Mouse (Mus musculus): ENCODE results near the gene Hmgb1.

The Hmgb1 gene

DNA sequence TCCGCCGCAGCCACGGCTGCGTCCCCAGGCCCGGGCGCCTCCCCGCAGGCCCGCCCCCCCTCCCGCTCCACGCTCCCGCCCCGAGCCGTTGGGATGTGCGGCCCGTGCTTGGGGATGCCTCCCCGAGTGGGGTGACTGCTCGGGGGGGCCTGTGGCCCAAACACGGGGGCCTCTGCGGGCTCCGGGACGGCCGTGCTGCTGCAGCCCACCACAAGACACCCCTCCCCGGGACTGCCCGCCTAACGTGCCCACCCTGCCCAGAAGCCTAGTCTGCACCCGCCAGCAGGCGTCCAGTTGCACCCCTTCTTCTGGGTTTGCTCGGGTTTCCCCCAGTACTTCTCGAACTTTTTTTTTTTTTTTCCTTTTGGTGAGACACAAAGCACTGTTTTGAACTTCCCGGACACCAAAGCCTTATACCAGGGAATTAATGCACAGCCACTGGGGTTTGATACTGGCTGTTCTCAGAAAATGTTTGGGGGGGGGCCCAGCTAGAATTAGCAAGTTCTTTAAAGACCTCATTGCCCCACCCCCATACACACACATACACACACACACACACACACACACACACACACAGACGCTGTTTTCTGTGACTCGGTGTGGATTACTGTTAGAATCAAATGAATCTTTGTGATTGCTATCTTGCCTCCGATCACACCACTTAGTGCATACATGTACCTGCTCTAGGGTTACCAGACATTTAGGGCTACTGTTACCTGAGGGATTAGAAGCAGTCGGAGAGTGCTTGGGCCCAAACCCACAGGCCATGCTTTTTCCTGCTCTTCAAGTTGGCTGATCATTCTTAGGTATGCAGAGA is 130.7 kb downstream of the Hmgb1 start:
- DNase-seq (ENCODE audit: low spot score), result no peak

DNA sequence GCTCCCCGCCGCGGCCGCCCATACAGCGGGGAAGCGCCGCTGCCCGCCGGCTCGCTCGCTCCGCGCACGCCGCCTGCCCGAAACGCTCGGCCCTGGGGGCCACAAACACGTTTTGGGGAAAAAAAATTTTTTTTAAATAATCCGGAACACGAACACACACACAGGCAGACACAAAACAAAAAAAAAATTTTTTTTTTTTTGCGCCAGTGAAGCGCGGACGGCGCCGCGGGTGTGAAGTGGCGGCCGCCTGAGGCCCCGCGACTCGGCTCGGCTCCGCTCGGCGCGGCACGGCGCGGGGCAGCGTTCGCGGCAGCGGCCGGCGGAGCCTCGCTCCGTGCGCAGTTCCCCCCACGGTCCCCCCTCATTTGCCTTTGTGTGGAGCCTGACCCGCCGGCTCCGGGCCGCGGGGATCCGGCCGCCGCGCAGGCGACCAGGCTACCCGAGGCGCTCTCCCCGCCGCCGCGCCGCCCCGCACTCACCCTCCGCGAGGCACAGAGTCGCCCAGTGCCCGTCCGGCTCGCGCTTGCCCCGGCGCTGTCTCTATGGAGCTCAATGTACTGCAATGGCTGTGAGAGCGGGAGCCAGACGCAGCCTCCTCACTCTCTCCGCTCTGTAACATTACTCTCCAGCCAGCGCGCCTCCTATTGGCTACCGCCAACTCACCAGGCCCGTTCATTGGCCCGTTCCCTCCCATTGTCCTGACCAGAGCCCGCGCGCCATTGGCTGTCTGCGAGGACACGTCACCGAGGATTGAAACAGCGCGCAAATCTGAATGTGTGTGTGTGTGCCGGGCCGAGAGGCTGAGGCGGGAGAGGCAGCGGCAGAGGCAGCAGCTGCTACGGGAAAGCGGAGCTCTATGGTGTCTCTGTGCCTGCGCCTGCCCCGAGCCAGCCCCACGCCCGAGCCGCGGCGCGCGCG is 131.6 kb downstream of the Hmgb1 start:
- peak; percentile 100 for DNase-seq (ENCODE audit: low spot score)

DNA sequence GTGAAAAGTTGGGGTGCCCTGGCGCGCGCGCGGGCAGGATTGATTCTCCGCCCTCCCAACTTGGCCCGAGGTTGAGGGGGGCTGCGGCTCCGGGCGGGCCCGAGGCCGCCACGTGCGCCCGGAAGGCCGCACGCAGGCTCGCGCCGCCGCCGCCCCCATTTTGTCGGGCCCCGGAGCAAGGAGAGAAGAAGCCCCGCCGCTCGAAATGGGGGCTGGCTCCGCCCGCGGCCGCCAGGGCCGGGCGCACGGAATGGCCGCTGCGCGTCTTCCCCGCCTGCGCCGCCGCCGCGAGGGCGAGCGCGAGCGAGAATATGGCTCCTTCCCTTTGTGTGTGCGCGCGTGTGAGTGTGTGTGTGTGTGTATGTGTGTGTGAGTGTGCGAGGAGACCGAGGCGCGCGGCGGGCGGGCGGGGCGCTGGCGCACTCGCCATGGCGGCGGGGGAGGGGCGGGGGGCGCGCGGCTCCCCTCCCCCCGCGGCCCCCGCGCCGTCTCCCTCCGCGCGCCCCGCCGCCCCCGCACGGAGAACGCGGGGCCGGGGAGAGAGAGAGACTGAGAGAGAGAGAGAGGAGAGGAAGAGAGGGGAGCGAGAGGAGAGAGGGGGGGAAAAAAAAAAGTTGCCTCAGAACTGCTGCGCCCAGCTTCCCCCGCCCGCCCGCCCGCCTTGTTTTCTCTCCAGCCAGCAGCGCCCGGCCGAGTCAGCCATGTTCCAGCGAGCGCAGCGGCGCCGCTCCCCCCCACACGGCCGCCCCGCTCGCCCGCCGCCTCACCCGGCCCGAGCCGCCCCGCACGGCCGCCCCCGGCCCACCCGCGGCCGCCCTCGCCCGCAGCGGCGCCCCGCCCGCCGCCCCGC is 132.5 kb downstream of the Hmgb1 start:
- peak; percentile 90 for DNase-seq (ENCODE audit: low spot score)

GRCm38 (mm10) chr5:149051194-149051570 is 133.1 kb downstream of the Hmgb1 start:
- DNase-seq (ENCODE audit: low spot score), result peak; percentile 88

- DNase-seq (ENCODE audit: low spot score), result peak; percentile 72
These were observed 133.6 kb downstream of the Hmgb1 start for GRCm38 (mm10) chr5:149050588-149051160.

DNA sequence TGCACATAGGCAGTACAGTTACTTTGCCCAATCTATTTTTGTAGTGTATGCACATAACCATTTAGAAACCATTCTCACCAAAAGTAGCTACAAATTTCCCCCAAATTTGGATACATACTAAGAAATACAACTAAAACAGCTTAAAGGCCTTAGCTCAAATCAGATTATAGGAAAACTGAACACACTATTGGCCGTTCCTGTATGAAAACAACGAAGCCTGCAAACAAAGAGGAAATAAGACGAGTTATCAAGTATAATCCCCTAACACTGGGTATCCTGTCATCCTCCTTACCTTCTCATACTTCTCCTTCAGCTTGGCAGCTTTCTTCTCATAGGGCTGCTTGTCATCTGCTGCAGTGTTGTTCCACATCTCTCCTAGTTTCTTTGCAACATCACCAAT is 134.9 kb downstream of the Hmgb1 start:
- no peak for DNase-seq (ENCODE audit: low spot score)

- peak; percentile 64 for DNase-seq (ENCODE audit: low spot score)
These were observed 135.3 kb downstream of the Hmgb1 start for GRCm38 (mm10) chr5:149048961-149049360.

- DNase-seq (ENCODE audit: low spot score), result no peak
These were observed 137.6 kb downstream of the Hmgb1 start for GRCm38 (mm10) chr5:149046650-149047049.

GRCm38 (mm10) chr5:149045470-149046085 is 138.7 kb downstream of the Hmgb1 start:
- DNase-seq (ENCODE audit: low spot score), result no peak

GRCm38 (mm10) chr5:149045054-149045453 is 139.2 kb downstream of the Hmgb1 start:
- DNase-seq (ENCODE audit: low spot score), result no peak

GRCm38 (mm10) chr5:149044067-149044466 is 140.2 kb downstream of the Hmgb1 start:
- no peak for DNase-seq (ENCODE audit: low spot score)

- no peak for DNase-seq (ENCODE audit: low spot score)
These were observed 141.0 kb downstream of the Hmgb1 start for GRCm38 (mm10) chr5:149043240-149043639.

DNA sequence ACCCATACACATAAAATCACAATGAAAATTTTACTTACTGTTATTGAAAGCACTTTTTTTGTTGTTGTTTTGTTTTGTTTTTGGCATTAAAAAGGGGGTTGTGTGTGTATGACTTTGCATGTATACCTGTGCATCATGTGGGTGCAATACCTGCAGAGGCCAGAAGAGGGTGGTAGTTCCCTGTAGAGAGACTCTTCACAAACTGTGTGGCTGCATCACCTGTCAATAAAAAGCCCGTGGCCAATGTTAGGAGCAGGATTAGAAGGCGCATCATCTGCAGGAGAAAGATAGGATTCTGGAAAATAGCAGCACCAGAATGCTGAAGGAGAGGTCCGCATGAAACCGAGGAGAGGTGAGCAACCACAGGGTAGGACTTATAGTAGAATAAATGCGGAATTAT is 144.5 kb downstream of the Hmgb1 start:
- no peak for DNase-seq (ENCODE audit: low spot score)

- DNase-seq (ENCODE audit: low spot score), result peak; percentile 67
These were observed 146.6 kb downstream of the Hmgb1 start for GRCm38 (mm10) chr5:149037729-149038128.

GRCm38 (mm10) chr5:149036920-149037319 is 147.4 kb downstream of the Hmgb1 start:
- no peak for DNase-seq (ENCODE audit: low spot score)

DNA sequence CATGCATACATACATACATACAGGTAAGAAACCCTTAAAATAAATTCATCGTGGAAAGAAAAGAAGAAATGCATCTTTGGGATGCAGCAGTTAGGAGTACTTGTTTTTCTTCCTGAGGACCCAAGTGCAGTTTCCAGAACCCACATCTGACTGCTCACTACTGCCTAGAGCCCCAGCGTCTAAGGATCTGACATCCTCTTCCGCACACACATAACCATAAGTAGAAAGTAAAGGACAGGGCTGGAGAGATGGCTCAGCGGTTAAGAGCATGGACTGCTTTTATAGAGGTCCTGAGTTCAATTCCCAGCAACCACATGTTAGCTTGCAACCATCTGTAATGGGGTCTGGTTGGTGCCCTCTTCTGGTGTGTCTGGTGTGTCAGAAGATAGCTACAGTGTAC is 151.9 kb downstream of the Hmgb1 start:
- no peak for DNase-seq (ENCODE audit: low spot score)

GRCm38 (mm10) chr5:149031199-149031750 is 153.0 kb downstream of the Hmgb1 start:
- DNase-seq (ENCODE audit: low spot score), result no peak

DNA sequence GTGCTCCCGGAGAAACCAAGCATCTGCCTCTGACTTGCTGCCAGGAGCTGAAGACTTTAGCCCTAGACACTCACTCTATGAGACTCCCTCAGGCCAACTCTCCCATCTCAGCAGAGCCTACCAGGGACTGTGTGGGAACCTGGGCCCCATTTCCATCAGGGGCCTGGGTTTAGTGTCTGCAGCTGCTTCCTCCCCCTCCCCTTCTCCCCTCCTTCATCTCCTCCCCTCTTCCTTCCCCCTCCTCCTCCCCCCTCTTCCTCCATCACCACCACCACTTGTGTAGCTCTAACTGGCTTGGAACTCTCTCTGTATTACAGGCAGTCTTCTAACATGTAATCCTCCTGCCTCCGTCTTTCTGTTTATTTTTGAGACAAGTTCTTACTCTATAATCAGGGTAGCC is 154.2 kb downstream of the Hmgb1 start:
- no peak for DNase-seq (ENCODE audit: low spot score)

- DNase-seq (ENCODE audit: low spot score), result no peak
These were observed 155.9 kb downstream of the Hmgb1 start for GRCm38 (mm10) chr5:149028394-149028793.

DNA sequence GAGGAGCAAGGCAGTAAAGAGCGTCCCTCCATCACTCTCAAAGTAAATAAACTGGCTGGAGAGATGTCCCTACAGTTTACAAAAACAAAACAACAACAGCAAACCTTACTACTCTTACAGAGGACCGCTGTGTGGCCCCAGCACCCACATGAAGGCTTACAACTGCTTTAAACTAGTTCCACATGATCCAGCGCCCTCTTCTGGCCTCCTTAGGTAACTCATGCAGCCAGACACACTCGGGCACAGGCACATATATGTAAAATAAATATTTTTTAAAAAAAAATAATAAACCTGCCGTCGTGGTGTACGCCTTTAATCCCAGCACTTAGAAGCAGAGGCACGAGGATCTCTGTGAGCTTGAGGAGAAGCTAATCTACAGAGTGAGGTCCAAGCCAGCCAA is 156.9 kb downstream of the Hmgb1 start:
- no peak for DNase-seq (ENCODE audit: low spot score)

GRCm38 (mm10) chr5:149021120-149021519 is 163.2 kb downstream of the Hmgb1 start:
- DNase-seq (ENCODE audit: low spot score), result no peak

Measured in adipocyte (in vitro differentiated cells).